Mouse (Mus musculus) intestine, embryonic 14.5 days (tissue): ENCODE data around the gene Fat3. TPM values are rescaled to one million over a fixed set of nuclear protein-coding genes. Genes with fewer than 3 reads are reported as not detected.
A peak's percentile ranks its signal among the peaks of the same experiment; 100 is the strongest.

ENCODE experiments used
- ATAC-seq: fragments of 200-750 bp; cut with Nextera tagmentation; replicated peaks from 2 replicates; pipeline ENCODE4 v1.8.0; 2017; ENCODE audit warnings: low read depth, moderate number of reproducible peaks, moderate TSS enrichment, moderate library complexity; ENCODE audit not compliant: low FRiP score, low TSS enrichment
- DNase-seq: peaks from one replicate; pipeline ENCODE4 v3.0.0-alpha.2; 2018; ENCODE audit warnings: low spot score
- H3K27ac ChIP-seq: fragments of 300-500 bp; sonication (generic); 2 replicates; pipeline ENCODE4 v1.5.1; 2014; ENCODE audit warnings: low read depth, mild to moderate bottlenecking, control low read depth
- H3K27me3 ChIP-seq: fragments of 300-500 bp; sonication (generic); replicated peaks from 2 replicates; pipeline ENCODE4 v1.6.1; 2014; ENCODE audit warnings: low read length, control low read depth; ENCODE audit not compliant: control insufficient read depth, insufficient read depth
- H3K36me3 ChIP-seq: fragments of 300-500 bp; sonication (generic); 2 replicates; pipeline ENCODE4 v1.6.1; 2014; ENCODE audit warnings: low read length, control low read depth; ENCODE audit not compliant: control insufficient read depth, insufficient read depth
- H3K4me1 ChIP-seq: fragments of 300-500 bp; sonication (generic); replicated peaks from 2 replicates; pipeline ENCODE4 v1.6.1; 2014; ENCODE audit warnings: low read length, control low read depth, mixed read lengths; ENCODE audit not compliant: control insufficient read depth, insufficient read depth
- H3K4me2 ChIP-seq: fragments of 300-500 bp; sonication (generic); 2 replicates; pipeline ENCODE4 v1.6.1; 2014; ENCODE audit warnings: low read length
- H3K4me3 ChIP-seq: fragments of 300-500 bp; sonication (generic); 2 replicates; pipeline ENCODE4 v1.5.1; 2014; ENCODE audit warnings: low read depth, low read length, control low read depth, mixed read lengths
- H3K9ac ChIP-seq: fragments of 300-500 bp; sonication (generic); 2 replicates; pipeline ENCODE4 v1.6.1; 2014; ENCODE audit warnings: mild to moderate bottlenecking, low read length
- H3K9me3 ChIP-seq: fragments of 300-500 bp; sonication (generic); 2 replicates; pipeline ENCODE4 v1.6.1; 2016; ENCODE audit warnings: low read length, control low read depth; ENCODE audit not compliant: control insufficient read depth
- WGBS: fragments of 180-500 bp; shearing (Covaris S2); extraction: QIAGEN DNeasy Blood & Tissue Kit; methylation state at CpG from one replicate; pipeline ENCODE4 v1.1.7; 2014; 5-methylcytosine and 5-hydroxymethylcytosine counted together
- polyA plus RNA-seq: library from polyadenylated mRNA; unstranded; fragments of >200 nt; fragmentation: Nextera tagmentation; extraction: Ambion mirVana; gene quantifications from 2 replicates; pipeline ENCODE4 v1.2.1, GENCODE M21; 2014

The Fat3 gene
- polyA plus RNA-seq, 1 experiment from 2014 or later, result 1.2 TPM

DNA sequence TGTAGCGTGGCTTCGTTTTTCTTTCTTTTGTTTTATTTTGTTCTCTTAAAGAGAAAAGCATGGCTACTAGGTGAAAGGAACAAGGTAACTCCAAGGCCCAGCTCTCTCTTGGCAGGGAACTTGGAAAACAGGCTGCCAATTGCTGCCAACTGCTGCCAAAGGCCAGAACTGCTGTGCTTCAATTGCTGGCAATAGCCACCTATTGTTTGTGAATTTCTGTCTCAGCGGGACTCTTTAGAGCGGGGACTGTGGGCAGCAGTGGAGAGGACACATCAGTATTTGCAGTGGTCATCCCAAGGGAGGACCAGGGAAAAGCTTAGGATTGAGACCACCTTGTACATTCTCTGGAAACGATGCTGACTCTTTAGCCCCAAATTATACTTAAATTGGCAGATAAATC lies 279.2 kb downstream of the Fat3 start:
- H3K9ac ChIP-seq, result no peak overlapping the region
- no peak overlapping the region for H3K4me2 ChIP-seq
- ATAC-seq, result no peak
- no peak overlapping the region for H3K4me3 ChIP-seq
- no peak for DNase-seq
- no peaks in the 10 kb centered on the region for H3K27me3 ChIP-seq
- H3K27ac ChIP-seq, result no peak overlapping the region
- H3K4me1 ChIP-seq, result no peaks in the 10 kb centered on the region
- WGBS, result 76% methylated on average over 5 of the region's 5 CpGs
- H3K9me3 ChIP-seq, result no peaks in the 10 kb centered on the region
- no peaks in the 10 kb centered on the region for H3K36me3 ChIP-seq

DNA sequence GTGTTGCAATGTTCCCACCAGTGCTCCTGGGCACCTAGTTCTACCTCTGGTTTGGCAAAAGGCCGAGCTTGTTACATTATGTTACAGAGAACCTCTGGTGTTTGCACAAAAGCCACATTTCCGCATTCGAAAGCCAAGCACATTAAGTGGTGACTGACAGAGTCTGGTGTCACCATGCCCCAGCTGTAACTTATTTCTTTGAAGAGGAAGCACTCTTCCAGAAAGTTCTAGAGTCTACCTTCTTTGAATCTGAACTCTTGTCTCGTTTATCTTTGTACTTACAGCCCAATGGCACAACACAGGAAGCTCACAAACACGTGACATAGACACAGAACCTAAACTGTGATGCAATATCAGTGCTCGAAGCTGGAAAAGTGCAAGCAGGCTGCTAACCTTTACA lies 284.9 kb downstream of the Fat3 start:
- Histone ChIP-seq H3K4me3 (no peak overlapping the region), H3K4me2 (no peak overlapping the region), H3K36me3 (no peaks in the 10 kb centered on the region), H3K4me1 (peaks cover 14% of the 10 kb centered on the region; the same call in 1 of the 2 replicates), H3K27me3 (no peaks in the 10 kb centered on the region), H3K27ac (no peak overlapping the region), H3K9ac (no peak overlapping the region), H3K9me3 (no peaks in the 10 kb centered on the region)
- WGBS, result 71% methylated on average over 6 of the region's 6 CpGs
- ATAC-seq (no peak), DNase-seq (no peak)

DNA sequence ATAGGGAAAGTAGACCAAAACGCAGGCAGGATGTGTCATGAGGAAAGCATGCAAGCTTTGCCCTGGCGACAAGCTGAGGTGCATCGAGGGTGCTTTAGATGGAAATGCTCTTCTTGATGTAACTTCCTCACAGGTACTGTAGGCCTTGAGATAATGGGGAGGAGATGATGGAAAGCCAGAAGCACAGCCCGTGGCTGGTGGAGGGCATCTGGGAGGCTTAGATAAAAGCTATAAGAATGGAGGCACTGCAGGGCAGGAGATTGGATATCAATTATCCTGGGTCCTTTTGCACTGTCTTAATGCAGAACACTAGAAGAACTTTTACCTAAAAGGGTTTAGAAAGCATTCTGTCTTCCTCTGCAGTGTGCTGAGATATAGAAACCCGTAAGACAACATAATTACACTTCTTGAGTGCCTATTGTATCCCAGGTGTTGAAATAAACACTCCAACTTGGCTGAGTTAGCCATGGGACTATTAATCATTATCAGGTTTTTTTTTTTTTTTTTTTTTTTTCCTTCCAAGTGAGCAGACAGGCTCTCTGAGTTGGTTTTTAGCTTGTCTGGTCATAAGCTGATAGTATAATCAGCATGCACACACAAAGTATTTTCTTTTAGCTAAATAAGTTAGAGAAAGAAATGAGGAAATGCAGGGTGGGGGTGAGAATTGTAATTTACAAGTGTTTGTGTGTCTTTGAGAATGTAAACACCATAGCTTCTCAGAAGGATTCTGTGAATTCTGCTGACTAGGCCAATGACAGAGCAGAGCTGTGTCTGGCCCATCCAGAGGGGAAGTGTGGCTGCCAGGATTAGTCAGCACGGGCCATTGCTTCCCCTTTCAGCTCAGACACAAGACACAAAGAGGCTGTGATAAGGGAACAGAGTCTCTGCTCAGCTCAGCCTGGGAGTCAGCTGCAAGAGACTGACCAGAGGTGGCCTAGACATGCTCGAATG lies 286.1 kb downstream of the Fat3 start:
- H3K4me3 ChIP-seq, result no peak overlapping the region
- ATAC-seq, result no peak; the same call in 1 of the 2 replicates

DNA sequence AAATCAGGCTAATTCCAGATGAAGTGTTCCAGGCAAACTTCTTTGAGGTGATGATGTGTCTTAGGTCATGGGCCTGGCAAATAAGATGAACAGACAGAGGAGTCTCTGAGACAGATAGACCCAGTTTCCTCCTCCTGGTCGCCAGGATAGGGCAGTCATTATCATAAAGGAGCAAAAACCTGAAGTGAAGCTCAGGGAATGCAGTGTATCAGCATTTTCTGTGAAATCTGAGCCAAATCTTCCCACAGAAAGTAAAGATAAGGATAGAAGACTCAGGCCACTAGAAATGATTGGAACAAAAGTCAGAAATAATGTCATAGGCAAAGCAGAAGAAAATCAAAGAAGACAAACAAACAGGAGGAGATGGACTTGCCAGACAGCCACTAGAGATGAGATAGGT lies 287.8 kb downstream of the Fat3 start:
- Histone ChIP-seq H3K9me3 (no peaks in the 10 kb centered on the region), H3K36me3 (no peaks in the 10 kb centered on the region), H3K27ac (no peak overlapping the region), H3K9ac (no peak overlapping the region), H3K27me3 (no peaks in the 10 kb centered on the region), H3K4me3 (no peak overlapping the region), H3K4me2 (no peak overlapping the region), H3K4me1 (peaks cover 14% of the 10 kb centered on the region; the same call in 1 of the 2 replicates)
- DNase-seq (no peak), ATAC-seq (no peak)
- WGBS, result 45% methylated on average over 1 of the region's 1 CpGs

More for the DNA sequence above, 286.1 kb downstream of the Fat3 start:
- Histone ChIP-seq H3K36me3 (no peaks in the 10 kb centered on the region), H3K9ac (no peak overlapping the region), H3K4me1 (peaks cover 14% of the 10 kb centered on the region; the same call in 1 of the 2 replicates), H3K4me2 (no peak overlapping the region), H3K27me3 (no peaks in the 10 kb centered on the region), H3K27ac (no peak overlapping the region), H3K9me3 (no peaks in the 10 kb centered on the region)
- WGBS, result 50% methylated on average over 7 of the region's 7 CpGs
- DNase-seq, result peak; percentile 52

DNA sequence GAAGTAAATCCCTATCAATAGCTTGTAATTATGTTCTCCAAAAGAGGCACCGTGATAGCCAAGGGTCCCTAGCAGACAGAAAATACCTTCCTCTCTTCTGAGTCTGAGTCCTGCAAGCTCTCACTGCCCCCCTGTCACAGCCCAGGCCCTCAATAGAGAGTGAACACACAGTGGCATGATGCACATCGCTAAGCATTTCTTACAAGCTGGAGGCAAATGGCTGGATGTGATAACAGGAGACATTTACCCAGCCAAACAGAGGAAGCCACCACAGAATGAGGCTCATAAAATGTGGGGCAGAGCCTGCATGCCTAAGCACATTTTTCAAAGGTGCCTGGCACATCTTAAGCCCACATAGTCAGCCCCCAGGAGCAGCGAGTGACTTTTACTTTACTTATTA lies 288.5 kb downstream of the Fat3 start:
- H3K36me3 ChIP-seq, result no peaks in the 10 kb centered on the region
- ATAC-seq (no peak), DNase-seq (peak; percentile 54)
- H3K4me2 ChIP-seq, result no peak overlapping the region
- H3K9me3 ChIP-seq, result no peaks in the 10 kb centered on the region
- H3K4me3 ChIP-seq, result no peak overlapping the region
- no peak overlapping the region for H3K27ac ChIP-seq
- H3K4me1 ChIP-seq, result peaks cover 14% of the 10 kb centered on the region; the same call in 1 of the 2 replicates
- WGBS, result 34% methylated on average over 3 of the region's 3 CpGs
- H3K27me3 ChIP-seq, result no peaks in the 10 kb centered on the region
- no peak overlapping the region for H3K9ac ChIP-seq

DNA sequence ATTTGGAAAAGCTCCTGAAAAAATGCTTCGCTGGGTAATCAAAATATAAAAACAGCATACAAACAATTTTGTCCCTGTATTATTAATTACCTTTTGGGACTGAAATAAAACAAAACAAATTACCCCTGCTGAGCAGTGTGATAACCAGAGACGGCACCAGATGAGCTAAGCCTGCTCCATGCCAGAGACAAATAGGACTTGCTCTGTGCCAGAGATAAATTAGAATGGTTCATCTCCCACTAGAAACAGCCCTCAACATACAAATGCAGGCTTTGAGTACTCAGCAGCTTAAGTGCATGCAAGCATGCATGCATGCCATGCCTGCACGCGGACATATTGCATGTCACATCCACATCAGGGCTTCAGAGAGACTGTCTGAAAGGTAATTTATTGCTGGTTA lies 288.9 kb downstream of the Fat3 start:
- Histone ChIP-seq H3K9me3 (no peaks in the 10 kb centered on the region), H3K4me3 (no peak overlapping the region), H3K27me3 (no peaks in the 10 kb centered on the region), H3K4me2 (no peak overlapping the region), H3K9ac (no peak overlapping the region), H3K36me3 (no peaks in the 10 kb centered on the region), H3K27ac (no peak overlapping the region), H3K4me1 (peaks cover 14% of the 10 kb centered on the region; the same call in 1 of the 2 replicates)
- ATAC-seq (no peak), DNase-seq (no peak)
- WGBS, result 65% methylated on average over 4 of the region's 4 CpGs

DNA sequence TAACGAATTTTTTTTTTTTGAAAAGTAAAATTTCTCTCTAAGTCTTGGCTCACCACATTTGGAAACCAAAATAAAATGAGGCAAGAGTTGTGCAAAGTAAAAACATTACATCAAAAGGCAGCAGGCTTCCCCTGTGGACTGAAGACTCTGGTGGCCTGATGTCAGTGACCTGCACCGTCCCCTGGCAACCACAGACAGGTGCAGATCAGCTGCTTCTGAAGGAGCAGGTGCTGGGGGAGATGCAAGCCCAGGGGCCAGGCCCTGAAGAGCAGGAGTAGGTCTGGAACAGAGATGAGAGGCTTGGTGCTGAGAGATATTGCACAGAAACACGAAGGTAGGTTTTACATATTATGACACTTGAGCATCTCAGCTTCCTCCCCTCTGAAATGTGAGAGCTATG lies 289.6 kb downstream of the Fat3 start:
- DNase-seq, result no peak
- no peaks in the 10 kb centered on the region for H3K27me3 ChIP-seq
- no peak overlapping the region for H3K4me2 ChIP-seq
- no peak overlapping the region for H3K4me3 ChIP-seq
- no peak overlapping the region for H3K9ac ChIP-seq
- H3K9me3 ChIP-seq, result no peaks in the 10 kb centered on the region
- H3K27ac ChIP-seq, result no peak overlapping the region
- 74% methylated on average over 3 of the region's 3 CpGs for WGBS
- peaks cover 14% of the 10 kb centered on the region; the same call in 1 of the 2 replicates for H3K4me1 ChIP-seq
- ATAC-seq, result no peak
- no peaks in the 10 kb centered on the region for H3K36me3 ChIP-seq

DNA sequence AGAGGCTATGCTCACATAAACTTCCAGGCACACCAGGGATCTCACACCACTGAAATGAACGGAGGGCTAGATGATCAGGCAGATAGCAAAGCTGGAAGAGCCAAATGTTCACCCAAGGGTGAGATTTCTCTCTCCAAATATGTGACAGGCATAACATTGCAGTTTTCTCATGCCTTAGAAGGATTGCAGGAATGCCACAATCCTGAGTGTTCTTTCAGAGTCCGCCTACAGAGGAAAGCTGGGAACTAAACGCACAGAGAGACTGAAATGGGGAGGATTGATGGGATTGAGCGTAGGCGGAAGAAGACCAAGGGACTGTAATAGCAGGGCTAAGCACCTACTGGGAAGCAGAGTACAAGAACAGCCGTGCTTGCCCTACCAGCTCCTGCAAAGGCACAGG lies 298.8 kb downstream of the Fat3 start:
- Histone ChIP-seq H3K9me3 (no peaks in the 10 kb centered on the region), H3K4me3 (no peak overlapping the region), H3K27ac (no peak overlapping the region), H3K9ac (no peak overlapping the region), H3K27me3 (no peaks in the 10 kb centered on the region), H3K4me1 (no peaks in the 10 kb centered on the region), H3K4me2 (no peak overlapping the region), H3K36me3 (no peaks in the 10 kb centered on the region)
- no peak for ATAC-seq
- DNase-seq, result no peak
- 69% methylated on average over 6 of the region's 6 CpGs for WGBS

DNA sequence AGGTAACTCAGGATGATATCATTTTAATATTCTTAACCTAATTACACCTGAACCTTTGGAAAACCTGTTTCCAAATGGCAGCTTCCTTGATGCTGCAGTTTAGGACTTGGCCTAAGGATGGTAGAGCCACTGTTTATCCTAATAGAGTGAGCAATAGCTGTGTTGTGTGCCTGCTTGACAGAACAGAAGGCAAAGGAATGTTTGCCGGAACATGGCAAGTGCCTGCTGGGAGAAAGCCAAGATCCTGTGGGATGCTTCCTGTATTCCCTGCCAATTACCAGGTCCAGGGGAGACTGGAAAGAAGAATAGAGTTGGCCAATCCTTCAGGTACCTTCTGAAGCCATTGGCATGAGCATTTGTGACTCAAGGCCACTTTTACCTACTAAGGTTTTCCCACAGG lies 300.1 kb downstream of the Fat3 start:
- no peak for DNase-seq
- H3K9me3 ChIP-seq, result no peaks in the 10 kb centered on the region
- no peak overlapping the region for H3K4me3 ChIP-seq
- H3K27me3 ChIP-seq, result no peaks in the 10 kb centered on the region
- no peak overlapping the region for H3K9ac ChIP-seq
- no peaks in the 10 kb centered on the region for H3K36me3 ChIP-seq
- WGBS, result 56% methylated on average over 1 of the region's 1 CpGs
- H3K4me2 ChIP-seq, result no peak overlapping the region
- ATAC-seq, result no peak
- H3K4me1 ChIP-seq, result no peaks in the 10 kb centered on the region
- H3K27ac ChIP-seq, result no peak overlapping the region
